Mouse (Mus musculus): ENCODE data around the gene Prss29.

- TF ChIP-seq GATA1 (IDR thresholded peaks at IDR 0.05; ENCODE audit: borderline replicate concordance, low read length): no peak
- no peak for TF ChIP-seq FLI1 (IDR thresholded peaks at IDR 0.05; ENCODE audit: low read length)
Measured at GRCm38 (mm10) chr17:25332321-25332720, 13.9 kb downstream of the Prss29 start.
